Mouse (Mus musculus): ENCODE results near the gene Psip1. TPM values are rescaled to one million over a fixed set of nuclear protein-coding genes. Genes with fewer than 3 reads are reported as not detected.

Psip1 gene
- polyA plus RNA-seq (2017; shearing (Covaris generic)): 26.3 TPM

GRCm38 (mm10) chr4:83486117-83486901 lies at the start of gene Psip1:
Gene Psip1 (minus strand): TSS chr4:83486459.

GRCm38 (mm10) chr4:83524843-83525689 lies 38.8 kb upstream of the Psip1 start, which contains the start of gene Ccdc171:
Gene Ccdc171 (plus strand): TSS chr4:83525545.

GRCm38 (mm10) chr4:83417160-83417819 lies 69.0 kb downstream of the Psip1 start, which contains the start of gene Snapc3:
Gene Snapc3 (plus strand): TSS chr4:83417724.

Other genes with a start within 250 kb of the Psip1 start
- 137 TPM for gene Ttc39b, start 162.2 kb downstream of the Psip1 start, polyA plus RNA-seq (2017; shearing (Covaris generic))
- 42.7 TPM for gene Snapc3, start 68.7 kb downstream of the Psip1 start, polyA plus RNA-seq (2017; shearing (Covaris generic))
- 14.9 TPM for gene Ccdc171, start 39.1 kb upstream of the Psip1 start, polyA plus RNA-seq (2017; shearing (Covaris generic))

All from activated CD4-positive, CD25-positive, alpha-beta regulatory T cell, adult 9 weeks (primary cell).